In genomic region chr10:121429981-121430682, GRCm38 (mm10) we compare ENCODE assay signal across 8 mouse cellular contexts. TPM values are rescaled to one million over a fixed set of nuclear protein-coding genes. Genes with fewer than 3 reads are reported as not detected.
DNase-seq lines count a peak whose midpoint lies in the region; ATAC-seq and TF ChIP-seq lines count a peak whose summit lies in the region.

No protein-coding gene starts in this region.

- peak; percentile 63 for TF ChIP-seq POLR2A in heart, adult 2 months (IDR thresholded peaks at IDR 0.05; ENCODE audit: insufficient read depth, low read depth, low read length)

- no peak overlapping the region for H3K4me3 ChIP-seq in lung, embryonic 15.5 days
- H3K4me3 ChIP-seq in heart, adult 2 months = peak overlapping the region; percentile 37
- no peak overlapping the region for H3K4me3 ChIP-seq in kidney, postnatal 0 days (replicated peaks; ENCODE audit: low read depth, low read length)
- H3K4me3 ChIP-seq in midbrain, postnatal 0 days (ENCODE audit: low read depth, low read length) = no peak overlapping the region

- H3K9me3 ChIP-seq in lung, embryonic 15.5 days = no peaks in the 10 kb centered on the region
- H3K9me3 ChIP-seq in kidney, postnatal 0 days (replicated peaks; ENCODE audit: low read length) = no peaks in the 10 kb centered on the region
- no peaks in the 10 kb centered on the region for H3K9me3 ChIP-seq in midbrain, postnatal 0 days (ENCODE audit: low read length)

- intact Hi-C loops in heart, adult 2 months (cut with DNase I) = loop anchor here (1.0 kb wide), 2 partner anchors 9 to 46 kb away; partner anchors contain the start of gene Rassf3

- peak overlapping the region; percentile 94 for H3K27ac ChIP-seq in lung, embryonic 15.5 days
- peak overlapping the region; percentile 93 for H3K27ac ChIP-seq in heart, adult 2 months
- H3K27ac ChIP-seq in kidney, postnatal 0 days = peak overlapping the region; percentile 85
- no peak overlapping the region for H3K27ac ChIP-seq in midbrain, postnatal 0 days (ENCODE audit: low read depth, low read length)

- ATAC-seq in lung, embryonic 15.5 days (ENCODE audit: borderline replicate concordance, extremely low read depth, low FRiP score, low TSS enrichment) = peak; percentile 43; the same call in 1 of the 2 replicates
- ATAC-seq in kidney, postnatal 0 days (replicated peaks; ENCODE audit: low FRiP score, low read depth) = peak; percentile 57; the same call in 1 of the 2 replicates
- ATAC-seq in midbrain, postnatal 0 days (ENCODE audit: low FRiP score) = no peak
- ATAC-seq in megakaryocyte progenitor cell, adult 5-6 weeks (replicated peaks; ENCODE audit: poor library complexity) = no peak
- no peak for ATAC-seq in megakaryocyte-erythroid progenitor cell, adult 5-6 weeks (replicated peaks; ENCODE audit: low FRiP score, low TSS enrichment, poor library complexity, severe bottlenecking)

- peak; percentile 94 for TF ChIP-seq EP300 in heart, adult 2 months (IDR thresholded peaks at IDR 0.05; ENCODE audit: insufficient read depth, low read depth, low read length)

- H3K27me3 ChIP-seq in lung, embryonic 15.5 days = no peaks in the 10 kb centered on the region
- no peaks in the 10 kb centered on the region for H3K27me3 ChIP-seq in heart, adult 2 months (ENCODE audit: control insufficient read depth, insufficient read depth, low read length)
- no peaks in the 10 kb centered on the region for H3K27me3 ChIP-seq in kidney, postnatal 0 days (ENCODE audit: insufficient read depth, low read length)
- no peaks in the 10 kb centered on the region for H3K27me3 ChIP-seq in midbrain, postnatal 0 days (ENCODE audit: insufficient read depth, low read length)

- H3K79me2 ChIP-seq in heart, adult 2 months (replicated peaks; ENCODE audit: control insufficient read depth, insufficient read depth, low read length) = peaks cover 4% of the 10 kb centered on the region

- H3K4me1 ChIP-seq in lung, embryonic 15.5 days = peaks cover 93% of the 10 kb centered on the region
- peaks cover 45% of the 10 kb centered on the region for H3K4me1 ChIP-seq in heart, adult 2 months (ENCODE audit: control insufficient read depth, insufficient read depth, low read length)
- H3K4me1 ChIP-seq in kidney, postnatal 0 days (replicated peaks; ENCODE audit: insufficient read depth, low read length) = peaks cover 39% of the 10 kb centered on the region
- peaks cover 7% of the 10 kb centered on the region; the same call in 1 of the 2 replicates for H3K4me1 ChIP-seq in midbrain, postnatal 0 days (ENCODE audit: insufficient read depth, low read length)

- no peak overlapping the region for H3K9ac ChIP-seq in lung, embryonic 15.5 days
- peak overlapping the region; percentile 67 for H3K9ac ChIP-seq in heart, adult 2 months (ENCODE audit: low read depth, low read length)
- peak overlapping the region; percentile 45; the same call in 1 of the 2 replicates for H3K9ac ChIP-seq in kidney, postnatal 0 days (ENCODE audit: low read depth, low read length)
- H3K9ac ChIP-seq in midbrain, postnatal 0 days (replicated peaks; ENCODE audit: low read length, poor library complexity, severe bottlenecking) = 0 out of 2 replicates have a peak overlapping the region, but pooled peaks have one; percentile 8

- no peak for TF ChIP-seq CTCF in heart, adult 2 months (IDR thresholded peaks at IDR 0.05)
- TF ChIP-seq CTCF in kidney, postnatal 0 days (IDR thresholded peaks at IDR 0.05; ENCODE audit: low read depth) = no peak
- no peak for TF ChIP-seq CTCF in midbrain, postnatal 0 days (IDR thresholded peaks at IDR 0.05)

- H3K36me3 ChIP-seq in lung, embryonic 15.5 days = no peaks in the 10 kb centered on the region
- H3K36me3 ChIP-seq in heart, adult 2 months (ENCODE audit: control insufficient read depth, insufficient read depth, low read length) = peaks cover 7% of the 10 kb centered on the region; the same call in 1 of the 2 replicates
- H3K36me3 ChIP-seq in kidney, postnatal 0 days (ENCODE audit: insufficient read depth, low read length) = no peaks in the 10 kb centered on the region
- H3K36me3 ChIP-seq in midbrain, postnatal 0 days (ENCODE audit: insufficient read depth, low read length) = no peaks in the 10 kb centered on the region

- WGBS in lung, embryonic 15.5 days = 9% methylated on average over 14 of the region's 14 CpGs
- 11% methylated on average over 14 of the region's 14 CpGs for WGBS in heart, adult 2 months
- WGBS in kidney, postnatal 0 days = 15% methylated on average over 14 of the region's 14 CpGs
- 44% methylated on average over 14 of the region's 14 CpGs for WGBS in midbrain, postnatal 0 days

- H3K4me2 ChIP-seq in lung, embryonic 15.5 days = peak overlapping the region; percentile 42
- peak overlapping the region; percentile 45 for H3K4me2 ChIP-seq in kidney, postnatal 0 days (ENCODE audit: low read length)
- H3K4me2 ChIP-seq in midbrain, postnatal 0 days (ENCODE audit: low read depth, low read length, poor library complexity, severe bottlenecking) = no peak overlapping the region

- no peak for DNase-seq in lung, postnatal 14 days
- peak; percentile 70 to 73 for DNase-seq in heart, adult 2 months
- peak; percentile 68 for DNase-seq in kidney, postnatal 0 days (ENCODE audit: low spot score)
- no peak for DNase-seq in midbrain, postnatal 0 days (ENCODE audit: low spot score)
- DNase-seq in retina, embryonic 14.5 days (ENCODE audit: low spot score) = no peak

RNA-seq across cellular contexts. Expression of gene Rassf3, which starts 46.0 kb away (rescaled TPM):
- polyA plus RNA-seq in lung, embryonic 15.5 days (2015; fragmentation: Nextera tagmentation; extraction: Ambion mirVana) = 18.3 and 20.8 TPM in 2 replicates
- 100 to 1,000 TPM; 134 to 135 TPM for total RNA-seq in heart, adult 2 months (2021)
- 69.4 and 121 TPM in 2 replicates for polyA plus RNA-seq in heart, adult 2 months (2012; rRNA removed)
- 11.9 and 12.5 TPM in 2 replicates for polyA plus RNA-seq in kidney, postnatal 0 days (2015; fragmentation: Nextera tagmentation; extraction: Ambion mirVana)
- total RNA-seq in midbrain, postnatal 0 days (2014; rRNA removed) = 5.8 and 6.0 TPM in 2 replicates
- 3.0 and 3.4 TPM in 2 replicates for polyA plus RNA-seq in midbrain, postnatal 0 days (2015; fragmentation: Nextera tagmentation; extraction: Ambion mirVana)
- total RNA-seq in megakaryocyte progenitor cell, adult 5-6 weeks (2015) = 23.3 and 24.7 TPM in 2 replicates
- 18.2 and 20.0 TPM in 2 replicates for total RNA-seq in megakaryocyte progenitor cell, adult 5-6 weeks (2017)
- total RNA-seq in megakaryocyte-erythroid progenitor cell, adult 5-6 weeks (2014; fragmentation: Nextera tagmentation) = 6.5 and 9.7 TPM in 2 replicates
- total RNA-seq in megakaryocyte-erythroid progenitor cell, adult 5-6 weeks (2017) = 12.1 and 13.4 TPM in 2 replicates

Comparison
In these comparisons a context has a peak if more than half of its experiments do, and no peak if none do; other contexts are left out.
1. ATAC-seq: peak in lung, embryonic 15.5 days (single experiment) and kidney, postnatal 0 days (single experiment); none in midbrain, postnatal 0 days (single experiment), megakaryocyte progenitor cell, adult 5-6 weeks (single experiment) and megakaryocyte-erythroid progenitor cell, adult 5-6 weeks (single experiment).
2. DNase-seq: peak in heart, adult 2 months (2 of 2) and kidney, postnatal 0 days (single experiment); none in lung, postnatal 14 days (single experiment), midbrain, postnatal 0 days (single experiment) and retina, embryonic 14.5 days (single experiment).
3. RNA of gene Rassf3, which starts 46.0 kb away (total RNA-seq): 134 to 135 TPM in heart, adult 2 months; 18.2 to 24.7 TPM in megakaryocyte progenitor cell, adult 5-6 weeks, 6.5 to 13.4 TPM in megakaryocyte-erythroid progenitor cell, adult 5-6 weeks and 5.8 to 6.0 TPM in midbrain, postnatal 0 days; every median in the first group is over 4 times any median in the second.